Mouse (Mus musculus) ovary, postnatal 14 days (tissue): ENCODE measurements around the gene Cyct.

ENCODE experiments used
- DNase-seq: peaks from one replicate; pipeline ENCODE4 v3.0.0; 2022; ENCODE audit warnings: low spot score

Gene Cyct

DNA sequence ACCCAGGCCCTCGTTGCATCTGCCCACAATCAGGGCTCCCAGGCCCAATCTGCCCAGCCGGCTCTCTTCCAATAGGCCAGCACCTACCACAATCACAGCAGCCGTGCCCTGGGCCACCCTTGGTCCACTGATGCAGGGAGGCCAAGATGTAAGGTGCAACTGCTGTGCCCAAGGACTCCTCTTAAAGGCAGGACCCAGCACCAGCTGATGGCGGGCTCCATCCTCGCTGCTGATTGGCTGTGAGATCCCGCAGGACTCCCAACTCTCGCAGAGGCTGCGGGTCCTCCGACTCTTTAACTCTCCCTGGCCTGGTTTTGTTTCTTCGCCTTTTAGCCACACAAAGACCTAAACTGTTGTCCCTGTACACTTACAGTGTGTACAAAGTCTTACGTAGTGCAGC, at the start of gene Cyct:
Gene Cyct (minus strand): TSS at position 225 of the 400 bp plus-strand sequence.
- no peak for DNase-seq

DNA sequence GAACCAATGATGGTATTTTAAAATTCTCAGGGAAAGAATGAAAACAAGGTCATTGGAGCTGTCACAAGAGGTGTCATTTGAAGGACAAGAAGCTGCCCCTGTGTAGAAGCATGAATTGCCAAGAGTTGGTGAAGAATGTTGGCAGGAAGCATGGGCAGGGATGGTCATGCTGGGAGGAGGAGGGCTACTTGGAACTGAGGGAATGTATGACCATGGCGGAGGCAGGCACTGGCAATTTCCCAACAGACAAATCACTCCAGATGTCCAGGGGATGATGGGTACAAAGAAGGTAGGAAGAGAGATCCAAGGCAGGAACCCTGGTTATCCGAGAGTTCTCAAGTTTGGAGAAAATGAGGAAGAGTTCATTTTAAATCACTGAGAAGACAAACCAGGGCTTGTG, 49.7 kb upstream of the Cyct start:
- no peak for DNase-seq

DNA sequence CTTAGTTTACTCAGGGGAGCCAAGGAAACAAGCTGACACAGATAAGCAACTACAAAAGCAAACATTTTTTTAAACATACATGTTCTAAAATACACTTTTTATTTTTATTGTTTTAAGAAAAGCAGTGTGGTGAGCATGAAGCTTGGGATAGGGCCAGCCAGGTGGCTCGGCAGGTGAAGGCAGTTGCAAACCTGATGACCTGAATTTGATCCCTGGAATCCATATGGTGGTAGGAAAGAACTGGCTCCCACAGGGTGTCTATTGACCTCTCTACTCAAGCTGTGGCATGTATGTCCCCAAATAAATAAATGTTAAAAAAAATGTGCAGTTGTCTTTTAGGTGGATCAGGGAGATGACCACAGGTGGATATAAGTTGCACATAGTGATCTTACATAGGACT, 49.3 kb upstream of the Cyct start:
- no peak for DNase-seq

DNA sequence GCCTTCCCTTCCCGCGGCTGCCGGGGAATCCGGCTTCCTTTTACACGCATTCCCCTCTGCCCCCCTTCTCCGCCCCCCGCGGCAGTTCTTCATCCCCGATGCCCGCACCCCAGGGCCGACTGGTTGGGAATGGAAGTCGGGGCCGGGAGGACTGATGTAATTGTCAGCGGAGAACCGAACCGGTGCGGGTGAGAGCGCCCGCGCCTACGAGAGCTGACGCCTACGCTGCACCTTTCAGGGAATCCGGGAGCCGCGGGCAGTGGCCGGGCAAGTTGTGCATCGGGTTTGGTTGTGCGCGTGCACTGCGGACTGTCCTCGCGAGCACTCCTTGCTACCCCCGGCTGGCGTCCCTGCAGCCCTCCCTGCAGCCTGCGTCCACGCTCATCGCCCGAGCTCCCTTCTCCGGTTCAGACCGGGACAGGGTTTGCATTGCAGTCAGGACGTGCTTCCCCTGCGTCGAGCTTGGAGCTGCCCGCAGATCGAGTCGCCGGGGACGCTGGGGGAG, 46.7 kb upstream of the Cyct start:
- DNase-seq: peak; percentile 37

DNA sequence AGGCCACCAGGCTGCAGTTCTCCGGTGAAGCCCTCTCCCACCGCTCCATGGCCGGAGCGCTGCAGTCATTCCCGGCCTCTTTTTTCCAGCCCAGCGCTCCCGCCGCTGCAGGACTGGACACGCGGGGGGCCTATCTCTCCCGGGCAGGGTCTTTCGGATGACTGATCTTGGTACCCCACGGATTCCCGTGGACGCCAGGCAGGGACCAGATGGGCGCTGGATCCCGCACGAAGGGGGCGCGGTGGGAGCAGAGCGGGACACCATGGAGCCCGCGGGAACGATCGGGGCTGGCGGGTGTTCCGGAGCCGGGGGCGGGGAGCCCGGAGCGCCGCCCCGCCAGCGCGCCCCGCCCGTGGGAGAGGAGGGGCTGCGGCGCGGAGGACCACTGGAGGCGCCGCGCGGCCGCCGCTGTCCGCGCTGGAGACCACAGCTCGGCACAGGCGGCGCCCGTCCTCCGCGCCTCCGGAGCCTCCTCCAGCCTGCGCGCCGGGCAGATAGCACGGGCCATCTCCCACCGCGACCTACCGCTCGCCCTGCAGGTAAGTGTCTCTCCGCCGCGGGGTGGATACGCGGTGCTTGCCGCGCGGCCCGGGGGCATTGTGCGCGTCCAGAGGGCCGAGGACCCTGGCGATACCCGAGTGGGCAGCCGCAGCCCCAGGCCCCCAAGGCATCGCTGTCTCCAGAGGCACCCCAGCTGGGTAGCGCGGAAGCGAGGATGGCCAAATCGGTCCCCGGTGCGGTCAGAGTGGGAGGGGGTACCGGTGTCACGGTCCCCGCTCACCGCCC, 46.1 kb upstream of the Cyct start, which contains the start of gene Osbpl6:
Gene Osbpl6 (plus strand): TSS at position 358 of the 786 bp plus-strand sequence.
- peak; percentile 66 for DNase-seq

DNA sequence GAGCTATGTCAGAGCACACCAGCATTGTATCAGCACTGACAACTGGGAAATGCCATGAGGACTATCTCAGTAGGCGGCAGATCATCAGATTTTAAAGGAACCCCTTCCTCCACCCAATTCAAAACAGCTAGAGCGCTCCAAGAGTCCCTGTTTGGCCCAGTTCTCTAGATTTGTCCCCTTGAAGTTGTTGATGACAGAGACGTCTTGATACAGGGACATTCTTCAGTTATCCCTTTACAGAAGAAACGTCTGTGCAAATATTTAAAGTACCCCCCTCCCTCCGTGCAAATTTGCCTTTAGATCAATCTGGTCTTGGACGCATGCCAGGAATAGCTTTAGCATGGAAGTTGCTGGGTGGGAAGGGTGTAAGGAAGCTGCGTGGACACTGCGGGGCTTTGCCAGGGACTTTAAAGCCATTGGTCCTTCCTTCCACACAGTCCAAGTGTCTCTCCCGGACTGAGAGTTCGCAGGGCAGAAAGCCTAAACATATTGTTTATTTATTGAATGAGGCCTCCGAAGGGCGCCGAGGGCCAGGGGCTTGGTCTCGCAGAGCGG, 45.4 kb upstream of the Cyct start:
- DNase-seq: no peak

DNA sequence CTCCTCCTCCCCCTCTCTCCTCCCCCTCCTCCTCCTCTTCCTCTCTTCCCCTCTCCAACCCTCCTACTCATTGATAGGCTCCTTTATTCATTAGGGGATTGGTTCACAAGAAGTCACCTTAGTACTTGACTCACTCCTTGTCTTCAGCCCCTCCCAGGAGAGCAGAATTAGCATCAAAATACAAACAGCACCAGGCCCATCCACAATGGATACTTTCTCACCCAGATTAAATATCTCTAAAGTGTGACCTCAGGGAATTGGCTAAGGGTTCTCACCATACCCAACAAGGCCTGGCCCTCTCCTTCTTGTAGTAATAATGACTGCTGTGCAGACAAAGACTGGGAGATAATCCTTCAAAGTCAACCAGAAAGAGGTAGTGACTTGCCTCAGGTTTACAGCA, 39.9 kb upstream of the Cyct start:
- DNase-seq: no peak

GRCm38 (mm10) chr2:76386531-76386930, 26.3 kb upstream of the Cyct start:
- no peak for DNase-seq

DNA sequence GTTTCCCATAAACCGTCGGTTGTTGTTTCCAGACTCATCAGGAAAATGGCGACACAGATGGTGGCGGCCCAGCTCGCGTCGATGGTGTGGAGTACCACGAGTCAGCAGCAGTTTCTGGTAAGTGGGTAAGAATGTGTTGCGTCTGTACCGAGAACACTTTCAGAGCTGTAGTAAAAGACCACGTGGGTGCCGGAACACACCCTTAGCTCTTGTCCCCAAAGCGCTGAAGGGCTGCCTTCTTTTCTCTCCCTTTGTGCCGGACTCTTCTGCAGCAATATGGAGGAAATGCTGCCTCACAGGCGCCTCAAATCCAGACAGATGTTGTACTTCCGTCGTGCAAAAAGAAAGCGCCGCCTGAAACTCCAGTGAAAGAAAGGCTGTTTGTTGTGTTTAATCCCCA, 18.4 kb upstream of the Cyct start:
- DNase-seq: no peak

DNA sequence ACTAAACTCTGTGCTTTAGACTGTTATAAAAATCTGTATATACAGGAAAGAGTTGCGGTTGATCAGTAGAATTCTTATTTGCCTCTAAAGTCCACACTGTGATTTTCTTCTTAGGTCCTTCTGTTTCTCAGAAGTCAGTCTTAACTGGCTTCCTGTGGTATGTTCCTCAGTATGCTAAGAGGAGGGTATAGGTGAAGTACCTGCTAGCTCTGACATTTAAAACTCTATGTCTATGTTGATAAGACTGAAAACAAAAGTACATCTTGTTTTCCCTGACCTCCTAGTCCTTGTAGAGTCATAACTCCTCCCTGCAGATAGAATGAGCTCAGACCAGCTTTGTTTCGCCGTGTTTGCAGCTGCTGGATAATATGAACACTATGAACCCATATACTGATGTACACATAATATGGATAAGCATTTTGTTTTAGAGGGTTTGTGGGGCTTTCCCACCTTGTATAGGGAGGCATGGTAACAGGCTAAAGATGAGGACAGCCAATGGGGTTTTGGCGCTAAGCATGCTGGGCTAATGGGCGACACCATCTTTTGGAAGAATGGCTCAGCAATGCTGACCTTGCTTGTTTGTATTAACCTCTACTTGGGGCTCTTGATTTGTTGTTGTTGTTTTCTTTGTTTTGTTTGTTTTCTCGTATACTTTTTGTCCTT, 14.4 kb upstream of the Cyct start:
- no peak for DNase-seq

DNA sequence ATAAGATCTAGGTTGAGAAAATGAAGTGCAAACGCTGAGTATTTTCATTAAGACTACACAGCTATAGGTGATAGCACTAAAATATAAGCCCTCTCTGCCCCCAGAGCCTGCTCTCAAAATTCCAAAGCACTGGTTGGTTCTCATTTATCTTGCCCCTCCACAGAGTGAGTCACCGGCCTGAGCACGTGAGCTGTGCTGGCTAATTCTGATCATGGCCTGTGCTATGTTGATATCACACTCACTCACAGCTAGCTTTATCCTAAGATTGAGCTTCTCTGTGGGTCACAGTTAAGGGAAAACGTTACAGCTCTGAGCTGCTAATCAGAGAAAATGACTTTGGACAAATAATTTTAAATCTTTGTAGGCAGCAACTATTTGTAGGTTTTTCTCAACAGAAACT, 12.0 kb upstream of the Cyct start:
- no peak for DNase-seq

DNA sequence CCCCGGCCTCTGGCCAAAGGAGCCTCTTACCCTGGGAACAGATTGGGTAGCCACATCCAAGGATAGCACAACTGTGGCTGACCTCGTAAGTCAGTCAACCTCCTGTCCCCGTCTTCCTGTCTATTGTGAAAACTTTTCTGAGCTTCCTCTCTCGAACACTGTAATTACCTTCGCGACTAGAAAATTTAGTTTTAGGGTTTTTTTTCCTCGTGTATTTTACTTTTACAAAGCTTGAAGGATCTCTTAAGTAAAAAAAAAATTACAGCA, 10.3 kb upstream of the Cyct start:
- no peak for DNase-seq

DNA sequence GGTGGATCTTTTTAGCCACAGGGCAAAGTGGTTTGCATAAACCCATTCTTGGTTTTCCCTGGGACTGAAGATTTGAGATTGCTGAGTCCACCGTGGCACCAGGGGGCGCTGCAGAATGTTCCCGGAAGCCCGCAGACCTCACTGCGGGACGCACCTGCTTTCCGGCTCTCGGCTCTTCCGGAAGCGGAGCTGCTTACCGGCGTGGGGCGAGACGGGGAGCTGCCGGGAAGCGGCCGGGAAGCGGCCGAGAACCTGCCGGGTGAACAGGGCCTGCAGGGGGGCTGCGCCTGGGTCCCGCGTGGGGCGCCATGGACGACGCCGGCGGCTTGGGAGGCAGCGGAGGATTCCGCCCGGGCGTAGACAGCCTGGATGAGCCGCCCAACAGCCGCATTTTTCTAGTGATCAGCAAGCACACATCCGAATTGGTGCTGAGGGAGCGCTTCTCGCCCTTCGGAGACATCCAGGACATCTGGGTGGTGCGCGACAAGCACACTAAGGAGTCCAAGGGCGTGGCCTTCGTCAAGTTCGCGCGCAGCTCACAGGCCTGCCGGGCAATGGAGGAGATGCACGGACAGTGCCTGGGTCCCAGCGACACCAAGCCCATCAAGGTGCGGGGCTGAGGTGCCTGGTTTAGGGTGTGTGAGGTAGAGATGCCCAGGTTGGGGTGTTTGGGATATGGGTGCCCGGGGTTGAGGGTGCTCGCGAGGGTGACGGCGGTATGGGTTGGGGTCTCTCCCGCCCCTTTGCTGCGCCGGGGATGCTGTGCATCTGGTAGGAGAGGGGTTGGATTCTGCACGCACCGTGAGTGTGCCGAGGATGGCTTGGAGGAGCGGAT, 9.8 kb upstream of the Cyct start, which contains the start of gene Rbm45:
Gene Rbm45 (plus strand): TSS at position 164 of the 835 bp plus-strand sequence.
- peak; percentile 82 for DNase-seq

DNA sequence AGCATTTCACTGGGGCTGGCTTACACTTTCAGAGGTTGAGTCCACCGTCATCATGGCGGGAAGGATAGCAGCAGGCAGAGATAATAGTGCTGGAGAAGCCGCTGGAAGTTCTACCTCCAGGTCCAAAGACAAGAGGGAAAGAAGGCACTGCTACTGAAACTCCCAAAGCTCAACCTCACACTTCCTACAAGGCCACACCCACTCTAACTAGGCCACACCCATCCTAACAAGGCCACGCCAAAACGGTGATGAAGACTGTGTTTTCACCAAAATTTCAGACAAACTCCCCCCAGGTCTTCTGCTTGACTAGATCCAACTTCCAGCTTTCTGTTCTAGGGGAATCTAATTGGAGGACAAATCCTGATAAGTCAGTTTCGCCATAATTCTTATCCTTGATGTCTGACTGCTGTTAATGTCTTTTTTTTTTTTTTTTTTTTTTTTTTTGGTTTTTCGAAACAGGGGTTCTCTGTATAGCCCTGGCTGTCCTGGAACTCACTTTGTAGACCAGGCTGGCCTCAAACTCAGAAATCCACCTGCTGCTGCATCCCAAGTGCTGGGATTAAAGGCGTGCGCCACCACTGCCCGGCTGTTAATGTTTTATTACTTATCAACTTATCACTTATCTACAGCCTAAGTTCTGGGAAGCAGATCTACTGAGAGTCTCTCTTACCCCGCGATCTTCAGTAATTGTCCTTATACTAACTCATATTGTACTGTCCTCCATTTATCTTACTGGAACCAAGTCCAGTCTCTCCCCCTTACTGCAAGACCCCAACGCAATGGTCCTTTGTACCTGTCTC, 8.8 kb upstream of the Cyct start:
- DNase-seq: no peak

GRCm38 (mm10) chr2:76367188-76367922, 7.1 kb upstream of the Cyct start:
- peak; percentile 72 for DNase-seq

DNA sequence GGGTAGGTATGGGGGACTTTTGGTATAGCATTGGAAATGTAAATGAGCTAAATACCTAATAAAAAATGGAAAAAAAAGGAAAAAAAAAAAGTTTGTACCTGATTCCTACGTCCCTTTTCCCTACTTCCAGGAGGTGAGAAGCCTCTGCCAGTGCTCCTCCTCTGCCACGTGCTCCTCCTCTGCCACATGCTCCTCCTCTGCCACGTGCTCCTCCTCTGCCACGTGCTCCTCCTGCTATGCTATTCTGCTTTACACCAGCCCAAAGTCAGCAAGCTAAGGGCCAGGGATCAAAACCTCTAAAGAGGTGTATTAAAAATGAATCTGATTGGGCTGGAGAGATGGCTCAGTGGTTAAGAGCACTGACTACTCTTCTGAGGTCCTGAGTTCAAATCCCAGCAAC, 5.6 kb upstream of the Cyct start:
- no peak for DNase-seq

DNA sequence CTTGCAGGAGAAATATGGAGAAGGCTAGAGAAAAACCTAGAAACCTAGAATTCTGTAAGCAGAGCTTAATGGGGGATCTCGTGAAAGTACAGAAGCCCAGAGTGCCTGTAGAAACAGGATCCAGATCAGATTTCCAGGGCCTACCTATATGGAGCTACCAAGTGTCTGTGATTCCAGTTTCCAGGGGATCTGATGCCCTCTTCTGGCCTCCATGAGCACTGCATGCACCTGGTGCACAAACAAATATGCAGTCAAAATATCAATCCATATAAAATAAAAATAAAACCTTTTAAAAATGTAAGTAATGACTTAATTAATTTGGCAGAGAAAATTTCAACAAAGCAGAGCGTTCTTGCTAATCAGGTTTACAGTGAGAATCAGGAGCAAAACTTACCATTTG, 1.9 kb upstream of the Cyct start:
- DNase-seq: no peak

DNA sequence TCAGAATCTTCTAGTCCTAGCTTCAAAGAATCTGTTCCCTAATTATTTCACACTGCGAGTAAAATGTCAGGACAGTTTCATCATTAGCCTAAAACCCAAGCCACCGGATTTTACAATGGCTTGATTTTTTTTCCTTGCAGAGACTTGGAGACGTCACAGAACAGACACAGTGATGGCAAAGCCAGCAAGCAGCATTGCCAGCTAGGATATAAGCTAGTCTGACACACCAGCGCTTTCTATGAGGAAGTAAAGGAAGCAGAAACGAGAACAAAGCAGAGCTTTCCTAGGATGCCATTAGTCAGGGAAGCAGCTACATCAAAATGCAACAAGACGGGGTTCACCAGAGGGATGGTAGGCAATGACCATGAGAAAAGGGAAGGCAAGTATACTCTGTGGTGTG, 12.4 kb downstream of the Cyct start:
- no peak for DNase-seq

DNA sequence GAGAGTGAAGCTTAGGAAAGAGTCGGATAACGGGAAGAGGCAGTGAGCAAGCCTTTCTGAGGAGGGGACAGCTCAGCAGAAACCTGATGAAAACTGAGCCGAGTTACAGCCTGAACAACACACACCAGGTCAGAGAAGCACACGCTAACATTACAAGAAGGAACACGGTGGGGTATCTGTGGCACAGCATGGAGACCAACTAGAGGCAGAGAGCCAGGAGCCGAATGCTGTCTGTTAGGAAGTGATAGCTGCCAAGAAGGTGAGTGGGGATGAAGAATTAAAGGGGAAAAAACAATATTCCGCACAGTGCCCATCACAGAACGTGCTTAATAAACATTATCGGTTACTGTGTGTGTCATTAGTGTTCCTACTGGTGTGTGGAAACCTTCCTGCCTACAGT, 18.1 kb downstream of the Cyct start:
- no peak for DNase-seq

GRCm38 (mm10) chr2:76338215-76339156, 21.8 kb downstream of the Cyct start, which contains the start of gene Pde11a:
TSS of gene Pde11a (minus strand) at chr2:76338774.
- peak; percentile 5 for DNase-seq
